Mouse (Mus musculus) CH12F3 (cell line): Measurements from ENCODE around the gene Ankef1.

Experiments used
- in situ Hi-C: fragments of 300-500 bp; cut with MboI; formaldehyde crosslinking; loops from 2 replicates; pipeline ENCODE4 v1.14.3; 2020; ENCODE audit warnings: low sequenced_read_pairs

Ankef1 gene

DNA sequence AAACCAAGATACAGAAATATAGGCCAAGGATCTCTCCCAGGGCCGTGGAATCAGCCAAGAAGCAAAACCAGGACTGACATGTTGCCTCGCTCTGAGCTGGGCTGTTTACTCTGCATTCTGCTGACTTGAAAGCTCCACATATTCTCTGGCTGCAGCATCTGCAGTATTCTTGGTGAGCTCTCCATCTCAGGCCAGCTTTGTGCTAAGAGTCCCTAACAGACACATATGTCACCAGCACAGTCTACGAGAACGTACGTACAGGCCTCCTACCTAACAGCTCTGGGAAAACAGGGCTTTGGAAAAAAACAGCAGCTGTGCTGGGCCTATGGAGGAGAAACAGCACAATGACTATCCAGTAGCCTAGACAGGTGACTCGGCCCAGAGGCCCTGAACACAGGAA lies 97.0 kb downstream of the Ankef1 start:
- in situ Hi-C loops = no loop called here

DNA sequence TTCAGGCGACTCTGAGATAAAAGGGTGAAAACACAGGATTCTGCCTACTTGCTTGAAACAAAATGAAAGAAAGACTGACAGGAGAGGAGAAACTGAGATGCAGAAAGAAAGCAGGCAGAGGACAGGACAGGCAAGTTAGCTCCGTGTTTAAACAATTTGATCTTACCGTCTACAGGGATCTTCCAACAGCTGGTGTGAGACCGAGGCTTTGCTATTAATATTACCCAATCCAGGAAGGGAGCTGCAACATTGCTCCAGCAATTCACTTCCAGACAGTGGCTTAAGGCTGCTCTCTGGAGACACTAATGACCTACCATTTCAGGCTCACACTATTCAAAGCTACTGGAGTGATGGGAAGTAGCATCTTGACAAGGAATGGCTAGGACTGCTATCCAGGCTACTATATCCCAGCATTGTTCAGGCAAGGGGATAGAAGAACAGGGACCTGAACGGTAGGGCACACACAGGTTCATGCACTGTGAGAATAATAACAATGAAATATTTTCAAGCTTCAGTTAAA lies 99.0 kb downstream of the Ankef1 start:
- in situ Hi-C loops = no loop called here

DNA sequence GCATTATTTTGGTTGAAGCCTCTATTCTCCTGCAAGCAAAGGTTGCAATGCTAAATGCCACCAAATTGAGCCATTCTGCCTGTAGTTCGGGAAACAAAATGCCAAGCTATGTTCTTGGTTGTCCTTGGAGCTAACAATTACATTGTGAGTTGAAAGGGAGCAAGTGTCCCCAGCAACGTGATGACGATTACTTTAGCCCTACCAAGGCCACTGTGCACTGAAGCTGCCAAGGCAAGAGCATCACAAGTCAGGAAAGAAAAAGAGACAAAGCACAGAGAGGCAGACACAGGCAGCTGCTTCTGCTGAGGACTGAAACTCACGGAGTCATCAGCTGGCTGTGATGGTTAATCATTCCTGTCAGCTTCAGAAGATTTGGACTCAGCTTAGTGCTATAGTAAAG lies 99.5 kb downstream of the Ankef1 start:
- in situ Hi-C loops = no loop called here
